Comparison of ENCODE assay signal across 27 mouse cellular contexts in genomic region chr7:77149846-77150245, GRCm38 (mm10).
DNase-seq lines count a peak whose midpoint lies in the region; ATAC-seq and TF ChIP-seq lines count a peak whose summit lies in the region.
"Had no signal": no experiment of that assay in that cellular context is flagged by ENCODE, and none has a peak within 500 bp of the region (broad histone marks: within the 10 kb centered on the region; RNA-seq: fewer than 3 reads in every experiment).

No protein-coding gene starts in this region.

- intact Hi-C loops in left cerebral cortex, postnatal 14 days (cut with DNase I), result no loop called here
- intact Hi-C loops in left cerebral cortex, postnatal 4 days (cut with DNase I), result no loop called here

- 61% methylated on average over 2 of the region's 2 CpGs for WGBS in forebrain, embryonic 16.5 days
- 64% methylated on average over 2 of the region's 2 CpGs for WGBS in forebrain, embryonic 15.5 days

- H3K9ac ChIP-seq in forebrain, embryonic 16.5 days (replicated peaks; ENCODE audit: low read depth, low read length), result no peak overlapping the region
- no peak overlapping the region for H3K9ac ChIP-seq in forebrain, embryonic 15.5 days (replicated peaks)
- H3K9ac ChIP-seq: embryonic facial prominence, embryonic 12.5 days; embryonic facial prominence, embryonic 15.5 days; heart, embryonic 13.5 days; hindbrain, embryonic 14.5 days had no signal

- H3K4me3 ChIP-seq in forebrain, embryonic 16.5 days (replicated peaks; ENCODE audit: low read length), result no peak overlapping the region
- no peak overlapping the region for H3K4me3 ChIP-seq in forebrain, embryonic 15.5 days
- H3K4me3 ChIP-seq in layer of hippocampus, adult 2 months, result no peak overlapping the region
- H3K4me3 ChIP-seq: embryonic facial prominence, embryonic 12.5 days; embryonic facial prominence, embryonic 15.5 days; gastrocnemius, adult 2 months; heart, embryonic 10.5 days; heart, embryonic 13.5 days had no signal

- no peak overlapping the region for H3K27ac ChIP-seq in forebrain, embryonic 16.5 days (ENCODE audit: low read length)
- no peak overlapping the region for H3K27ac ChIP-seq in forebrain, embryonic 15.5 days (replicated peaks)
- H3K27ac ChIP-seq in layer of hippocampus, adult 2 months, result peak overlapping the region; percentile 67
- H3K27ac ChIP-seq: embryonic facial prominence, embryonic 12.5 days; embryonic facial prominence, embryonic 15.5 days; gastrocnemius, adult 2 months; heart, embryonic 10.5 days; heart, embryonic 13.5 days; hindbrain, embryonic 14.5 days; hindbrain, postnatal 0 days had no signal

- H3K4me2 ChIP-seq in forebrain, embryonic 16.5 days (ENCODE audit: low read length), result no peak overlapping the region
- H3K4me2 ChIP-seq in forebrain, embryonic 15.5 days (replicated peaks), result no peak overlapping the region
- H3K4me2 ChIP-seq: embryonic facial prominence, embryonic 12.5 days; embryonic facial prominence, embryonic 15.5 days; heart, embryonic 13.5 days; hindbrain, embryonic 14.5 days had no signal

- 0 out of 2 replicates have a peak, but pooled peaks have one; percentile 33 for ATAC-seq in forebrain, embryonic 16.5 days
- no peak for ATAC-seq in forebrain, embryonic 15.5 days (replicated peaks)
- ATAC-seq: activated CD4-positive, CD25-positive, alpha-beta regulatory T cell, adult 4 months; hindbrain, postnatal 0 days; inflammation-experienced regulatory T-cells, adult 6 months; intestine, embryonic 16.5 days had no signal

- DNase-seq in layer of hippocampus, adult 2 months (ENCODE audit: low spot score in 2 of 2), result peak in 1 of 2 experiments; percentile 23
- no peak for DNase-seq in layer of hippocampus, adult 8-10 months (ENCODE audit: low spot score in 2 of 2)
- DNase-seq in left cerebral cortex, postnatal 14 days (ENCODE audit: low spot score in 2 of 2), result peak; percentile 15 to 35
- no peak for DNase-seq in left cerebral cortex, postnatal 4 days
- DNase-seq in gastrocnemius, postnatal 25 days, result no peak
- DNase-seq in cerebellum, adult 11 months, result no peak
- DNase-seq: adrenal gland, adult 8-10 months; adrenal gland, postnatal 25 days; cerebellum, adult 11-12 months; cerebellum, adult 8-10 months; cerebellum, postnatal 10 days; gastrocnemius, postnatal 14 days; heart, adult 18-20 months; heart, postnatal 14 days; heart, postnatal 4 days had no signal

- no peaks in the 10 kb centered on the region; the same call in 1 of the 2 replicates for H3K4me1 ChIP-seq in forebrain, embryonic 16.5 days (replicated peaks; ENCODE audit: control insufficient read depth, insufficient read depth, low read length)
- 0 out of 2 replicates have a peak, but pooled peaks cover 6% of the 10 kb centered on the region for H3K4me1 ChIP-seq in forebrain, embryonic 15.5 days
- H3K4me1 ChIP-seq: embryonic facial prominence, embryonic 12.5 days; embryonic facial prominence, embryonic 15.5 days; heart, embryonic 10.5 days had no signal

- no peaks in the 10 kb centered on the region for H3K9me3 ChIP-seq in forebrain, embryonic 16.5 days (ENCODE audit: control insufficient read depth, low read length)
- H3K9me3 ChIP-seq in forebrain, embryonic 15.5 days, result no peaks in the 10 kb centered on the region
- H3K9me3 ChIP-seq: embryonic facial prominence, embryonic 12.5 days; embryonic facial prominence, embryonic 15.5 days; heart, embryonic 10.5 days; heart, embryonic 13.5 days had no signal

- no peaks in the 10 kb centered on the region for H3K27me3 ChIP-seq in forebrain, embryonic 16.5 days (replicated peaks; ENCODE audit: control insufficient read depth, insufficient read depth, low read length)
- H3K27me3 ChIP-seq in forebrain, embryonic 15.5 days, result no peaks in the 10 kb centered on the region
- H3K27me3 ChIP-seq: embryonic facial prominence, embryonic 12.5 days; embryonic facial prominence, embryonic 15.5 days; heart, embryonic 13.5 days had no signal

- TF ChIP-seq CTCF in layer of hippocampus, adult 2 months (conservative IDR thresholded peaks at IDR 0.05), result no peak

- H3K36me3 ChIP-seq in forebrain, embryonic 16.5 days (ENCODE audit: control insufficient read depth, insufficient read depth), result no peaks in the 10 kb centered on the region
- no peaks in the 10 kb centered on the region for H3K36me3 ChIP-seq in forebrain, embryonic 15.5 days
- H3K36me3 ChIP-seq: embryonic facial prominence, embryonic 12.5 days; embryonic facial prominence, embryonic 15.5 days; heart, embryonic 10.5 days; heart, embryonic 13.5 days had no signal

Comparison
In these comparisons a context has a peak if more than half of its experiments do, and no peak if none do; other contexts are left out.
1. DNase-seq: peak in left cerebral cortex, postnatal 14 days (2 of 2); none in layer of hippocampus, adult 8-10 months (0 of 2), left cerebral cortex, postnatal 4 days (single experiment), gastrocnemius, postnatal 25 days (single experiment) and cerebellum, adult 11 months (single experiment).